Mouse (Mus musculus) MEL (cell line): Measurements from ENCODE around the gene Nudt8. TPM values are rescaled to one million over a fixed set of nuclear protein-coding genes. Genes with fewer than 3 reads are reported as not detected.

ENCODE experiments used
- DNase-seq: peaks from one replicate; pipeline ENCODE4 v3.0.0; 2011; ENCODE audit warnings: low read depth, low spot score
- H3K27ac ChIP-seq: 2 replicates; pipeline ENCODE4 v1.5.1; 2012; ENCODE audit warnings: low read depth, mild to moderate bottlenecking, control low read depth, low read length, moderate library complexity; ENCODE audit not compliant: control insufficient read depth
- H3K27me3 ChIP-seq, 2 experiments: fragments of 150-350 bp in 1 of 2; sonication (generic) in 1 of 2; 2 replicates each; pipeline ENCODE4 v1.6.1; 2012; ENCODE audit warnings: low read length in 2 of 2, mild to moderate bottlenecking in 2 of 2, improper control_type of control experiment in 1 of 2, moderate library complexity in 1 of 2; ENCODE audit not compliant: insufficient read depth in 2 of 2, control insufficient read depth in 1 of 2
- H3K36me3 ChIP-seq, 2 experiments: 2 replicates each; pipeline ENCODE4 v1.6.1; 2012 to 2014; ENCODE audit warnings: low read length in 2 of 2, improper control_type of control experiment in 1 of 2, inconsistent platforms in 1 of 2, mild to moderate bottlenecking in 1 of 2; ENCODE audit not compliant: insufficient read depth in 2 of 2, control insufficient read depth in 1 of 2
- H3K4me1 ChIP-seq, 2 experiments: fragments of 150-350 bp in 1 of 2; sonication (generic) in 1 of 2; 2 replicates each; pipeline ENCODE4 v1.6.1; 2012; ENCODE audit warnings: low read length in 2 of 2, improper control_type of control experiment in 1 of 2, mild to moderate bottlenecking in 1 of 2; ENCODE audit not compliant: insufficient read depth in 2 of 2, control insufficient read depth in 1 of 2
- H3K4me3 ChIP-seq, 2 experiments: fragments of 150-350 bp in 1 of 2; sonication (generic) in 1 of 2; 2 replicates each; pipeline ENCODE4 v1.5.1; 2012; ENCODE audit warnings: low read depth in 2 of 2, low read length in 2 of 2, mild to moderate bottlenecking in 2 of 2, moderate library complexity in 2 of 2, control low read depth in 1 of 2, improper control_type of control experiment in 1 of 2; ENCODE audit not compliant: control insufficient read depth in 1 of 2, insufficient read depth in 1 of 2
- H3K79me2 ChIP-seq: 2 replicates; pipeline ENCODE4 v1.6.1; 2012; ENCODE audit warnings: mild to moderate bottlenecking, low read length, moderate library complexity; ENCODE audit not compliant: control insufficient read depth, poor library complexity, insufficient read depth
- H3K9ac ChIP-seq: 2 replicates; pipeline ENCODE4 v1.6.1; 2012; ENCODE audit warnings: low read depth, mild to moderate bottlenecking, control low read depth, low read length, moderate library complexity; ENCODE audit not compliant: control insufficient read depth, poor library complexity, severe bottlenecking
- H3K9me3 ChIP-seq: fragments of 150-350 bp; sonication (generic); replicated peaks from 2 replicates; pipeline ENCODE4 v1.6.1; 2012; ENCODE audit warnings: mild to moderate bottlenecking, low read length, improper control_type of control experiment, moderate library complexity; ENCODE audit not compliant: insufficient read depth
- BHLHE40 ChIP-seq: IDR thresholded peaks from 2 replicates; pipeline ENCODE4 v1.6.1; 2012; ENCODE audit warnings: low read depth, mild to moderate bottlenecking, inconsistent platforms, low read length, improper control_type of control experiment, borderline replicate concordance
- CHD1 ChIP-seq: IDR thresholded peaks from 2 replicates; pipeline ENCODE4 v1.6.1; 2012; ENCODE audit warnings: low read depth, mild to moderate bottlenecking, inconsistent platforms, low read length, improper control_type of control experiment
- CHD2 ChIP-seq: IDR thresholded peaks from 2 replicates; pipeline ENCODE4 v1.6.1; 2011; ENCODE audit warnings: low read length, improper control_type of control experiment
- E2F4 ChIP-seq: IDR thresholded peaks from 2 replicates; pipeline ENCODE4 v1.6.1; 2011; ENCODE audit warnings: low read depth, low read length, improper control_type of control experiment, borderline replicate concordance
- ELF1 ChIP-seq: IDR thresholded peaks from 2 replicates; pipeline ENCODE4 v1.6.1; 2014; ENCODE audit warnings: low read depth, mild to moderate bottlenecking, inconsistent platforms, low read length, improper control_type of control experiment, moderate library complexity
- EP300 ChIP-seq, 2 experiments: IDR thresholded peaks; 2 replicates each; pipeline ENCODE4 v1.6.1; 2011; ENCODE audit warnings: improper control_type of control experiment in 2 of 2, low read length in 2 of 2, low read depth in 1 of 2, mild to moderate bottlenecking in 1 of 2
- HCFC1 ChIP-seq: IDR thresholded peaks from 2 replicates; pipeline ENCODE4 v1.6.1; 2012; ENCODE audit warnings: low read depth, mild to moderate bottlenecking, inconsistent platforms, low read length, improper control_type of control experiment, moderate library complexity
- KAT2A ChIP-seq: conservative IDR thresholded peaks from 2 replicates; pipeline ENCODE4 v1.6.1; 2012; ENCODE audit warnings: low read depth, low read length, improper control_type of control experiment, inconsistent platforms
- MAX ChIP-seq: IDR thresholded peaks from 2 replicates; pipeline ENCODE4 v1.6.1; 2011; ENCODE audit warnings: low read length, improper control_type of control experiment
- MAZ ChIP-seq: IDR thresholded peaks from 2 replicates; pipeline ENCODE4 v1.6.1; 2012; ENCODE audit warnings: low read depth, mild to moderate bottlenecking, inconsistent platforms, low read length, improper control_type of control experiment
- MEF2A ChIP-seq: IDR thresholded peaks from 2 replicates; pipeline ENCODE4 v1.6.1; 2014; ENCODE audit warnings: low read depth, mild to moderate bottlenecking, inconsistent platforms, low read length, improper control_type of control experiment; ENCODE audit not compliant: poor library complexity, insufficient replicate concordance, severe bottlenecking; ENCODE audit errors: extremely low read depth
- MYB ChIP-seq: IDR thresholded peaks from 2 replicates; pipeline ENCODE4 v1.6.1; 2011; ENCODE audit warnings: mild to moderate bottlenecking, low read depth, low read length, improper control_type of control experiment
- MYC ChIP-seq: IDR thresholded peaks from 2 replicates; pipeline ENCODE4 v1.6.1; 2011; ENCODE audit warnings: low read depth, mild to moderate bottlenecking, low read length, improper control_type of control experiment, moderate library complexity
- NELFE ChIP-seq: IDR thresholded peaks from 2 replicates; pipeline ENCODE4 v1.6.1; 2011; ENCODE audit warnings: low read depth, low read length, improper control_type of control experiment
- POLR2A ChIP-seq, 2 experiments: IDR thresholded peaks; 2 replicates each; pipeline ENCODE4 v1.6.1; 2011 to 2012; ENCODE audit warnings: low read length in 2 of 2, mild to moderate bottlenecking in 2 of 2, control low read depth in 1 of 2, improper control_type of control experiment in 1 of 2, low read depth in 1 of 2, moderate library complexity in 1 of 2; ENCODE audit not compliant: control insufficient read depth in 1 of 2, insufficient read depth in 1 of 2, poor library complexity in 1 of 2
- POLR2AphosphoS2 ChIP-seq: IDR thresholded peaks from 2 replicates; pipeline ENCODE4 v1.6.1; 2011; ENCODE audit warnings: low read length, improper control_type of control experiment
- POLR2AphosphoS5 ChIP-seq: IDR thresholded peaks from 2 replicates; pipeline ENCODE4 v1.6.1; 2012; ENCODE audit warnings: low read depth, borderline replicate concordance, mild to moderate bottlenecking, inconsistent platforms, low read length, moderate library complexity, mixed read lengths
- RAD21 ChIP-seq: IDR thresholded peaks from 2 replicates; pipeline ENCODE4 v1.6.1; 2011; ENCODE audit warnings: mild to moderate bottlenecking, low read depth, low read length, improper control_type of control experiment
- RCOR1 ChIP-seq: IDR thresholded peaks from 2 replicates; pipeline ENCODE4 v1.6.1; 2012; ENCODE audit warnings: low read depth, mild to moderate bottlenecking, inconsistent platforms, low read length, improper control_type of control experiment
- SMC3 ChIP-seq: IDR thresholded peaks from 2 replicates; pipeline ENCODE4 v1.6.1; 2011; ENCODE audit warnings: low read depth, low read length, improper control_type of control experiment
- TAL1 ChIP-seq: IDR thresholded peaks from 2 replicates; pipeline ENCODE4 v1.6.1; 2012; ENCODE audit warnings: mild to moderate bottlenecking, inconsistent platforms, low read length, moderate library complexity, mixed read lengths
- TBP ChIP-seq: IDR thresholded peaks from 2 replicates; pipeline ENCODE4 v1.8.0; 2011; ENCODE audit warnings: low read depth, low read length, improper control_type of control experiment
- TCF12 ChIP-seq: IDR thresholded peaks from 2 replicates; pipeline ENCODE4 v1.6.1; 2014; ENCODE audit warnings: low read depth, mild to moderate bottlenecking, inconsistent platforms, low read length, improper control_type of control experiment, moderate library complexity
- UBTF ChIP-seq: IDR thresholded peaks from 2 replicates; pipeline ENCODE4 v1.6.1; 2012; ENCODE audit warnings: low read depth, mild to moderate bottlenecking, inconsistent platforms, low read length, improper control_type of control experiment, moderate library complexity, borderline replicate concordance; ENCODE audit not compliant: insufficient read depth
- USF1 ChIP-seq: IDR thresholded peaks from 2 replicates; pipeline ENCODE4 v1.6.1; 2014; ENCODE audit warnings: low read depth, mild to moderate bottlenecking, inconsistent platforms, low read length, improper control_type of control experiment, moderate library complexity
- USF2 ChIP-seq, 2 experiments: IDR thresholded peaks; 2 replicates each; pipeline ENCODE4 v1.6.1; 2011 to 2012; ENCODE audit warnings: improper control_type of control experiment in 2 of 2, low read length in 2 of 2, borderline replicate concordance in 1 of 2, inconsistent platforms in 1 of 2, low read depth in 1 of 2, mild to moderate bottlenecking in 1 of 2; ENCODE audit not compliant: insufficient read depth in 1 of 2
- ZMIZ1 ChIP-seq: IDR thresholded peaks from 2 replicates; pipeline ENCODE4 v1.6.1; 2012; ENCODE audit warnings: low read depth, mild to moderate bottlenecking, inconsistent platforms, low read length, improper control_type of control experiment, moderate library complexity
- polyA plus RNA-seq, 2 experiments: library from polyadenylated mRNA; stranded (reverse) in 1 of 2; unstranded in 1 of 2; fragments of >175 nt in 1 of 2; fragments of >200 nt in 1 of 2; gene quantifications; 2 replicates each; pipeline versions ENCODE4 v1.2.1 to v1.2.4; 2012; ENCODE audit warnings: low replicate concordance in 2 of 2, low read depth in 1 of 2; ENCODE audit not compliant: insufficient read length in 2 of 2, insufficient read depth in 1 of 2, missing spikeins in 1 of 2
- total RNA-seq: library from RNA; depleted of rRNA; stranded (reverse); fragments of 300-350 nt; gene quantifications from 2 replicates; pipeline ENCODE4 v1.2.3, GENCODE M21; 2012

Gene Nudt8
- total and polyA plus RNA-seq, 3 experiments: 58.1 to 71.5 TPM; not detected in 1

DNA sequence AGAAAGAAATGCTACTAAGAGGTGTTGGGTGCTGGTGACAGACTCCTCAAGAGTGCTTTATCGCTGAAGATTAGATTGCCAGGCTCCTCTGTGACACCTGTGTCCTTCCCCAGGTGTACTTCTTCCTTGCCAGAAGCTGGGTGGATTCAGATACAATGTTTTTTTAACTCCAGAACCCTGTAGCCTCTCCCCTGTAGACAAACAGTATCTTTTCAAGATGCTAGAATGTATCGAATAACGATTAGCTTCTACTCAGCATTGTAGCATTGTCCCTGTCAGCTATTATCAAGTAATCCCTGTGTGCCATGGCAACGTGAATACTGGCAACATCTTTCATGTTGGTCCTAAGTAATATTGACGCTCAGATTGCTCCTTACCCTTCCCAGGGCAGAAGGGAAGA is 33.4 kb downstream of the Nudt8 start:
- peaks cover 0 to 8% of the 10 kb centered on the region in 2 experiments; a peak in 2 of 4 replicates for H3K4me1 ChIP-seq
- H3K9ac ChIP-seq: no peak overlapping the region
- no peaks in the 10 kb centered on the region for H3K27me3 ChIP-seq
- no peaks in the 10 kb centered on the region for H3K9me3 ChIP-seq
- DNase-seq: no peak
- H3K36me3 ChIP-seq: peaks cover 0 to 5% of the 10 kb centered on the region in 2 experiments; a peak in 2 of 4 replicates
- TF ChIP-seq TBP (no peak), TCF12 (no peak), MYB (no peak), POLR2A (IDR thresholded peaks at IDR 0.05; ENCODE audit: control insufficient read depth in 1 of 2, insufficient read depth in 1 of 2, low read depth in 1 of 2, low read length in 2 of 2, poor library complexity in 1 of 2) (no peak), RAD21 (no peak), POLR2AphosphoS2 (no peak), TAL1 (no peak), CHD1 (no peak), ZMIZ1 (no peak), CHD2 (no peak), MYC (no peak), POLR2AphosphoS5 (no peak), UBTF (no peak), ELF1 (no peak), USF1 (no peak), MAZ (no peak), KAT2A (no peak)
- H3K79me2 ChIP-seq: peaks cover 4% of the 10 kb centered on the region
- H3K4me3 ChIP-seq: no peak overlapping the region
- no peak overlapping the region for H3K27ac ChIP-seq

DNA sequence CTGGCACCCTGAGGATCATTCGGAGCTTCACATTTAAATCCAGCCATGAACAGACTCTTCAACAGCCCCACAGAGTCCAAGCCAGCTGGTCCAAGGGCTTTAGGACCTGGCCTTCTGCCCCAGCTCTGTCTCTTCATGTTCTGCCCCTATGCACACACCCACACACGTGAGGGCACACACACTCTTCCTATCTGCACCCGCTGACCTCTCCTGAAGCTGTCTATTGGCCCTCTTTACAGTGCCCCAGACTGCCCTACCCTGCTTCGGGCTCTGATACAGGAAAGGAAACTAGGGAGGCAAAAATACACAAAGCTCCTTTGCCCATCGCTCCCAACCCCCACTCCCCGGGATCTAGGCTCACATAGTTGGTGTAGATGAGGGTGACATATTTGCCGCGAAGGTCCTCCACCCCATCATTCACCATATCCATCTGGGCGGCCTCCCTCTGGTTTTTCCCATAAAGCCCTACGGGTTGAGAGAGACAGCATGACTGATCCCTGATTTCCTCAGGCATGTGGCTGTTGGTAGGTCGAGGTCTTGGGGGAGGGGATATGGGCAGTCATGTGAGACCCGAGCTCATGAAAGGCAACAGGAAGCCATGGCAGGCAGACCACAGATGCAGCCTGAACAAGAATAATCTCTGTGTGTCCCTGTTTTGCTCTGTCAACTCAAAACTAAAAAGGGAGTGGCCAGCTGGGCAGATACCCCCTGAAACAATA is 36.1 kb downstream of the Nudt8 start:
- no peak overlapping the region for H3K27ac ChIP-seq
- H3K27me3 ChIP-seq: no peaks in the 10 kb centered on the region
- peaks cover 0 to 5% of the 10 kb centered on the region in 2 experiments; a peak in 2 of 4 replicates for H3K36me3 ChIP-seq
- DNase-seq: no peak
- no peak for TF ChIP-seq POLR2AphosphoS5
- TF ChIP-seq KAT2A: no peak
- TF ChIP-seq EP300 (IDR thresholded peaks at IDR 0.05; ENCODE audit: low read depth in 1 of 2, low read length in 2 of 2): no peak
- TF ChIP-seq E2F4: no peak
- no peak for TF ChIP-seq UBTF
- TF ChIP-seq TCF12: no peak
- TF ChIP-seq MEF2A: no peak
- no peak for TF ChIP-seq MYB
- TF ChIP-seq ELF1: no peak
- no peak for TF ChIP-seq BHLHE40
- TF ChIP-seq USF2 (IDR thresholded peaks at IDR 0.05; ENCODE audit: borderline replicate concordance in 1 of 2, insufficient read depth in 1 of 2, low read depth in 1 of 2, low read length in 2 of 2): no peak
- TF ChIP-seq NELFE: no peak
- TF ChIP-seq POLR2AphosphoS2: no peak
- TF ChIP-seq SMC3: no peak
- no peak for TF ChIP-seq RCOR1
- no peak for TF ChIP-seq TAL1
- no peak for TF ChIP-seq POLR2A (IDR thresholded peaks at IDR 0.05; ENCODE audit: control insufficient read depth in 1 of 2, insufficient read depth in 1 of 2, low read depth in 1 of 2, low read length in 2 of 2, poor library complexity in 1 of 2)
- TF ChIP-seq MAX: no peak
- TF ChIP-seq RAD21: no peak
- no peak for TF ChIP-seq HCFC1
- H3K79me2 ChIP-seq: peaks cover 4% of the 10 kb centered on the region
- H3K9me3 ChIP-seq: no peaks in the 10 kb centered on the region
- H3K4me1 ChIP-seq: peaks cover 0 to 8% of the 10 kb centered on the region in 2 experiments; a peak in 2 of 4 replicates
- no peak overlapping the region for H3K4me3 ChIP-seq
- H3K9ac ChIP-seq: no peak overlapping the region
